Mouse (Mus musculus) lung, embryonic 15.5 days (tissue): Measurements from ENCODE around the gene Cipc. TPM values are rescaled to one million over a fixed set of nuclear protein-coding genes. Genes with fewer than 3 reads are reported as not detected.

Source experiments
- ATAC-seq: fragments of 200-750 bp; cut with Nextera tagmentation; 2 replicates; pipeline ENCODE4 v1.8.0; 2017; ENCODE audit warnings: moderate number of reproducible peaks, borderline replicate concordance; ENCODE audit not compliant: low FRiP score, low TSS enrichment; ENCODE audit errors: extremely low read depth
- H3K27ac ChIP-seq: fragments of 300-500 bp; sonication (generic); 2 replicates; pipeline ENCODE4 v1.5.1; 2015; ENCODE audit warnings: moderate library complexity, mild to moderate bottlenecking, inconsistent platforms
- H3K27me3 ChIP-seq: fragments of 300-500 bp; sonication (generic); 2 replicates; pipeline ENCODE4 v1.6.1; 2015; ENCODE audit warnings: inconsistent platforms
- H3K36me3 ChIP-seq: fragments of 300-500 bp; sonication (generic); 2 replicates; pipeline ENCODE4 v1.6.1; 2015; ENCODE audit warnings: inconsistent platforms
- H3K4me1 ChIP-seq: fragments of 300-500 bp; sonication (generic); 2 replicates; pipeline ENCODE4 v1.6.1; 2015; ENCODE audit warnings: inconsistent platforms
- H3K4me2 ChIP-seq: fragments of 300-500 bp; sonication (generic); 2 replicates; pipeline ENCODE4 v1.6.1; 2015; ENCODE audit warnings: inconsistent platforms, mild to moderate bottlenecking, moderate library complexity
- H3K4me3 ChIP-seq: fragments of 300-500 bp; sonication (generic); 2 replicates; pipeline ENCODE4 v1.5.1; 2015; ENCODE audit warnings: mild to moderate bottlenecking, inconsistent platforms
- H3K9ac ChIP-seq: fragments of 300-500 bp; sonication (generic); 2 replicates; pipeline ENCODE4 v1.6.1; 2015; ENCODE audit warnings: inconsistent platforms
- H3K9me3 ChIP-seq: fragments of 300-500 bp; sonication (generic); 2 replicates; pipeline ENCODE4 v1.6.1; 2016; ENCODE audit warnings: inconsistent platforms
- whole genome bisulfite sequencing: fragments of 180-500 bp; shearing (Covaris S2); methylation state at CpG from one replicate; pipeline ENCODE4 v1.1.7; 2015; 5-methylcytosine and 5-hydroxymethylcytosine counted together
- polyA plus RNA-seq: library from polyadenylated mRNA; unstranded; fragments of >200 nt; fragmentation: Nextera tagmentation; extraction: Ambion mirVana; gene quantifications from 2 replicates; pipeline ENCODE4 v1.2.1, GENCODE M21; 2015

Cipc gene
- polyA plus RNA-seq, 1 experiment from 2014 or later, result 19.2 TPM

DNA sequence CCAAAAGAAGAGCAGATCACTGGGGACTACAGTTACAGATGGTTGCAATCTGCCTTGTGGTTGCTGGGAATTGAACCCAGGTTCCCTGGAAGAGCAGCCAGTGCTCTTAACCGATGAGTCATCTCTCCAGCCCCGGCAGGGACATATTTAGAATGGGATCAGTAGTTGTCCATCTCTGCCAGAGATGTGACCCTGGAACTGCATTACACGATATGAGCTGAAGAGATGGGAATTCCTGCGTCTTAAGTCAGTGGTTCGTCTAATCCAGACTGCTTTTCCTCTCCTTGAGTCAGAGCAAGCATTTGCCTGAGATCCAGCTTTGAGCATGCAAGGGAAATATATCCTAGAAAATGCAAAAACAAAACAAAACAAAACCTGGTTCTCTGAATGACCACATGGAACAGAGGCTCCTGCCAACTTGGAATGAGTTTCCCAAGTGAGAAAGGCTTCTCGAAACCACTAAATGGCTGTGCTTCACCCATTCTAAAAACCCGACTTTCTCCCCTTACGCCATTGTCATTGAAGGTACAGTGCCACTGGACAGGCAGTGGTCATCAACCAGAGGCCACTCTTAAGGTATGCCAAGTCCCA, 11.1 kb upstream of the Cipc start:
- no peak overlapping the region for H3K27ac ChIP-seq
- no peak overlapping the region for H3K4me3 ChIP-seq
- H3K36me3 ChIP-seq, result no peaks in the 10 kb centered on the region
- no peak for ATAC-seq
- H3K27me3 ChIP-seq, result no peaks in the 10 kb centered on the region
- WGBS, result 77% methylated on average over 8 of the region's 8 CpGs
- H3K4me2 ChIP-seq, result no peak overlapping the region
- H3K9ac ChIP-seq, result no peak overlapping the region
- H3K9me3 ChIP-seq, result no peaks in the 10 kb centered on the region
- H3K4me1 ChIP-seq, result peaks cover 14% of the 10 kb centered on the region

DNA sequence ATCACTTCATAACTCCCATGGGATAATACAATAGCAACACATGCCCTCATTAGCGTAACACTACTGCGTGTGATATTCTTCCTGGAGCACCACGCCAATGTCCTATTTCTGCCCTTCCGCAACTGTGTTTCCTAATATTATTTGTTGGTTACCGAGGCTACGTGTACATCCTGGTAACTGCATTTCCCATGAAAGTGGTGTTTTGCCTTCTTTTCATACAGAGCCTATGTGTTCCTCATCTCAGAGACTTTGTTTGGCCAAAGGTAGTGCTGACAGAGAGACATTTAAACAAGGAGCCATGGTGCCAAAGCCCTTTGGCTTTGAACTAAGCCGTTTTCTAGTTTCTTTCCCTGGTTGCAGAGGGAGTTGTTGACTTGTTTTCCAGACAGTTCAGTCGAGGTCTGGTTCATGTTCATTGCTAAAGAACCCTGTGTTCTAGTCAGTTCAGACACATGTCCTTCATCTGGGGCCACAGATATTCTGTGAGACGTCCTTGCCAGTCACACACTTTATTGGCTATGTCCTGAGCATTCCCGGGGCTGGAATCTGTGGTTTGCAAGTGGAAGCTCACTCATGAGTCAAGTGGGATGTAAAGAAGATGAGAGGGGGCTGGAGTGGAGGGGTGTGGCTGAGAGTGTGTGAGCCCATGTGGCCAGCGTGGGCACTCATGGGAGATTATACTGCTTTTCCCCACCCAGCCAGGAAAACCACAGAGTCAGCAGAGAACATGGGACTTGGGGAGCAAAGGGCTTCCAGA, 10.1 kb upstream of the Cipc start:
- H3K36me3 ChIP-seq, result no peaks in the 10 kb centered on the region
- no peaks in the 10 kb centered on the region for H3K27me3 ChIP-seq
- ATAC-seq, result no peak
- H3K27ac ChIP-seq, result no peak overlapping the region
- H3K4me2 ChIP-seq, result no peak overlapping the region
- WGBS, result 68% methylated on average over 11 of the region's 11 CpGs
- H3K4me3 ChIP-seq, result no peak overlapping the region
- no peaks in the 10 kb centered on the region for H3K9me3 ChIP-seq
- H3K4me1 ChIP-seq, result peaks cover 21% of the 10 kb centered on the region
- H3K9ac ChIP-seq, result no peak overlapping the region

DNA sequence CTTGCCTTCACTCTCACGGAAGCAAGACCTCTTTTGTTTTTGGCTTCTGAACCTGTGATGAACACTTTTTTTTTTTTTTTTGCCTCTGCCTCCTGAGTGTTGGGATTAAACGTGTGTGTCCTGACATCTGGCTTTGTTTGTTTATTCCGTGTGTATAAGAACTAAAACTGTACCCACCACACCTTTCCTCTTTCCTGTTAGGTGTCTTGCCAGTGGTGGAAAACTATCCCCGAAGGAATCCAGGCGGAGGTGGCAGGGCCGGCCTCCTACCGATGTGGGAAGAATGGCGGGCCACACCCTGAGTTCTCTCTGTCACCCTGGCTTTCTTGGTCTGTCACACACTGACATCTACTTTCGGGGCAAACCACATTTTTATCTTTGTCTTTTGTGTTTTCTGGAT, 8.3 kb upstream of the Cipc start:
- Histone ChIP-seq H3K9ac (no peak overlapping the region), H3K27me3 (no peaks in the 10 kb centered on the region), H3K36me3 (no peaks in the 10 kb centered on the region), H3K27ac (no peak overlapping the region), H3K4me2 (no peak overlapping the region), H3K4me3 (no peak overlapping the region), H3K9me3 (no peaks in the 10 kb centered on the region), H3K4me1 (peaks cover 12% of the 10 kb centered on the region)
- 72% methylated on average over 9 of the region's 9 CpGs for WGBS
- no peak for ATAC-seq

DNA sequence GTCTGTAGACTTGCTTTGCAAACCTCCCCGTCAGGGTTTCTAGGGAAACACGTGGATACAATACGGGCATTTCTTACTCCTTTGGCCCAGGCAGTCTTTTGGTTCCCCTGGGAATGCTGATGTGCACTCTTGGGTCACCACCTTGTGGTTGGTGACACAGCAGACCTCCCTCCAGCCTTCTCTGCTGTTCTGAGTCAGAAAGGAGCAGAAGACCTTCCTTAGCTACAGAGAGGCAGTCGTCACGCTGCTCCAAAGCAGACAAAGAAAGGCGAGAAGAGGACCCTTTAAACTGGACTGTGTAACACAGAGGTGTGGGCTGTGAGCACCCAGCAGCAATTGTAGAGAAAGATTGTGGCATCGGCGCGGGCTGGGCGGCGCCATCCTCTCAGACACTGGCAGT, 5.7 kb upstream of the Cipc start:
- Histone ChIP-seq H3K27me3 (no peaks in the 10 kb centered on the region), H3K4me1 (peaks cover 17% of the 10 kb centered on the region), H3K27ac (peak overlapping the region; percentile 77), H3K9me3 (no peaks in the 10 kb centered on the region), H3K4me2 (peak overlapping the region; percentile 21; the same call in 1 of the 2 replicates), H3K4me3 (no peak overlapping the region), H3K9ac (no peak overlapping the region), H3K36me3 (no peaks in the 10 kb centered on the region)
- peak; percentile 43; the same call in 1 of the 2 replicates for ATAC-seq
- WGBS, result 43% methylated on average over 11 of the region's 11 CpGs

DNA sequence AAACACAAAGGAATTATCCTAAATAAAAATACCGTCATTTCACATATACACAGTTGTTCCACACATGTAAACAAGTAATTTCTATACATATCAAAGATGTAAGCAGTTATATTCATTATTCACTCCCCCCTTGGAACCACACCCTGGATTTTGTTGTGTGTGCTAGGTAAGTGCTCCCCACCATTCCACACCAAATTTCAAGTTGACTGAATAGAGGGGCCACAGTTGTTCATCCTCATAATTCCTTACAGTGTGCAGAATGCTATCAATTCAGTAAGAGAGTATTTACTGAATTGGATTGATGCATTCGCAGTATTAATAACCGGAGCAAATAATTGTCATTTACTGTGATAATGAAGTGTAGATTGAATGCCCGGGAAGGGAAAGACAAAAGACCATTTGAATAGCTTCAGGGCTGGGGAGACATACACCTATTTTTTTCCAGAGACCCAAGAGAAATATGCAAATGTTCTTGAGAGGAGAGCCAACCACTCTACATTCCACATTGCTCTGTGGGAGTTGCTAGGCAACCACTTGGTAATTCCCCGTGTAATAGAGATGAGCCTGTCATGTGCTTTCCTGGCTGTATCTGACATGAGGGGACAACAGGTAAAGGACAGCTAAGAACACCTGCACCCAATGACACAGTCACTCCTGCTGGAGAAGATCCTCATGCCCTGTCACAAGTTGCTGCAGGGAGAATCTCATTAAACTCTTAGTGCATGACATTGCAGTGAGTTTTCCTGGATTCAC, 4.9 kb upstream of the Cipc start:
- Histone ChIP-seq H3K27ac (no peak overlapping the region), H3K9me3 (no peaks in the 10 kb centered on the region), H3K4me1 (peaks cover 18% of the 10 kb centered on the region), H3K4me3 (no peak overlapping the region), H3K4me2 (no peak overlapping the region), H3K27me3 (no peaks in the 10 kb centered on the region), H3K36me3 (no peaks in the 10 kb centered on the region), H3K9ac (no peak overlapping the region)
- WGBS, result 41% methylated on average over 5 of the region's 5 CpGs
- no peak for ATAC-seq

DNA sequence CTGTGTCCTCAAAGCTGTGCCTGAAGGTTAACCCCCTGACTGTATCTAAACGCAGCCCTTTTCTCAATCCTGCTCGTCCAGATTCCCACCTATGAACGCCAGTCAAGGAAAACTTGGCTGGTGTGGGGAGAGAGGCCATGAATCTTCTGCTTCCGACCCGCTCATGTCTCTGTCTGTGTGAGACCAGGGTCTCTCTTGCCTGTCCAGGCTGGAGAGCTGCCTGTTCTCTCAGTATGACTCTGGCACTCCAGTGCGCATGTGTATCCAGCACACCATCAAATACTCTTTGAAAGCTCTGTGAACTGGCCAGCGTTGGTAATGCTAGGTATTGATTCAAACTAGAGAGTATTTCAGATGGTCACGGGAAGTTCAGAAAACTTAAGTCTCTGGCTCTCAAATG, 3.4 kb upstream of the Cipc start:
- Histone ChIP-seq H3K27ac (no peak overlapping the region), H3K4me1 (peaks cover 27% of the 10 kb centered on the region), H3K4me3 (no peak overlapping the region), H3K9ac (no peak overlapping the region), H3K4me2 (no peak overlapping the region), H3K27me3 (no peaks in the 10 kb centered on the region), H3K9me3 (no peaks in the 10 kb centered on the region), H3K36me3 (no peaks in the 10 kb centered on the region)
- ATAC-seq, result no peak
- WGBS, result 79% methylated on average over 8 of the region's 8 CpGs

DNA sequence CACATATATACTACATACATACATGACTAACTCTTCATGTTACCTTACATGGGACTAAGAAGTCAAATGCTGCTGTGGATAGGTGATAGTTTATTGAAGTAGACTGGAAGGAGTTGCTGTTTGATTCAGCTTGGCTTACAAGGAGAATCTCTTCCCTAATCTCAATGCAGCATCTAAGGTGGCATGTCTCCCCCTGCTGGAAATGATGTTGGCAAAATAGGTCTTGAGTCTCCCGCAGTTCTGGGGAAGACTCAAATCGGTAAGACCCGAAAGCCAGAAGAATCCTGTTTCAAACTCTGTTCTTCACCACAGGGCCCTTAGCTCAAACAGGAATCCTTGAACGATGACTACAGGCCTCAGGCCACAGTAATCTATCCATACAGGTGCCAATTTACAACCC, 1.7 kb upstream of the Cipc start:
- H3K4me1 ChIP-seq, result peaks cover 39% of the 10 kb centered on the region
- no peak overlapping the region for H3K4me2 ChIP-seq
- H3K4me3 ChIP-seq, result no peak overlapping the region
- WGBS, result 6% methylated on average over 4 of the region's 4 CpGs
- H3K27ac ChIP-seq, result no peak overlapping the region
- H3K9ac ChIP-seq, result no peak overlapping the region
- H3K36me3 ChIP-seq, result no peaks in the 10 kb centered on the region
- H3K9me3 ChIP-seq, result no peaks in the 10 kb centered on the region
- no peaks in the 10 kb centered on the region for H3K27me3 ChIP-seq
- no peak for ATAC-seq

DNA sequence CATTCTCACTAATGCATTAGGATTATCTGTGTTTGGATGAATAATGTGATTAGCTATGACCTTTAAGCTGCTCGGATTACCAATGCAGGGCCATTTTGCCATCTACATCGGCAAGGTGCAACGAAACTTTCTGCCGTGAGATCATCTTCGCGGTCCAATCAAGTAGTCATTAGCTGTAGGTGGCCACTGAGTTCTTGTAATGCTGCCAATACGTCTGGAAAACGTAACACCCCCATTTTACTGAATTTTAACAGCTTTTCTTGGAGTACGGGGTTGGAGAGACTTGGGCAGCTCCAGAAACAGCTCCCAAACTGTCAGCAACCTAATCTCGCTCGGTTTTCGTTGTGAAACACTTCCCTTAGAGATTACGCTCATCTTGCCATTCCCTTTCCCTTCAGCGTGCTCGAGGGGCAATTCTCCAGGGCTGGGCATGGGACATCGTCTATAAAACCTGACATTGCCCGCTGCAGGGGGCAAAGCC, 502 bp upstream of the Cipc start:
- under 1% methylated on average over 17 of the region's 17 CpGs for WGBS
- H3K27ac ChIP-seq, result peak overlapping the region; percentile 100
- no peaks in the 10 kb centered on the region for H3K9me3 ChIP-seq
- H3K4me1 ChIP-seq, result peaks cover 45% of the 10 kb centered on the region
- peak overlapping the region; percentile 72 for H3K4me3 ChIP-seq
- H3K36me3 ChIP-seq, result no peaks in the 10 kb centered on the region
- H3K9ac ChIP-seq, result peak overlapping the region; percentile 91
- ATAC-seq, result no peak
- no peaks in the 10 kb centered on the region for H3K27me3 ChIP-seq
- H3K4me2 ChIP-seq, result peak overlapping the region; percentile 74

DNA sequence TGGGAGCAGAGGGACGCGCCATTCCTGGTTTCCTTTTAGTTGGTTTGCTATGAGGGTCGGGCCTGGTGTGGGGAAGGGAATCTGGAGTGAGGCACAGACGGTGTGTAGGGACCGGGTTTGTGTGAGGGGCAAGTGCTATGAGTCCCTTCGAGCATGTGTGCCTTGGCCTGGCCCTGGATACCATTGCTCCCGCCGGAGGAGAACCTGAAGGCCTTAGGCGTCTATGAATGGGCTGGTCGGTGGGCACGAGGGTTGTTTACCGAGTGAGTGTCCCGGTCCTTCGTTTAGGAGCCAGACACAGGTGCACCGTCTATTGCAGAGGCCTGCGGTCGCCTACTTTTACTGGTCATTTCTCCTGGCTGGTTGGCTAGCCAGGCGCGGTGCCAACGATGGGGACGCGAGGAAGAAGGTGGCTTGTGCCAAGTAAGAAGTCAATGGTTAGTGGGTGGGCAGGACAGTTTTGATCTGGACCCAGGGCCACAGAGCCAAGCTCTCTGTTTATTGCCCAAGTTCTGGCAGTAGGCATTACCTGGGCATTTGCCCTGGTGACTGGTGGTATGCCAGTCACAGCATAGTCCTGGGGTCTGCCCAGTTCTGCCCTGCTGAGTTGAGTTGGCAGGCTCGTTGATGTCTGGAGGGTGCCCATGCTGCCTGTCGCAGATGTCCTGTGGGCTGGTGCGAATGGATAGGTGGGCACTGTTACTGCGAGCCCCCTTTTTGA, 998 bp downstream of the Cipc start:
- peak; percentile 43 for ATAC-seq
- H3K36me3 ChIP-seq, result peaks cover 2% of the 10 kb centered on the region
- H3K9ac ChIP-seq, result peak overlapping the region; percentile 56
- peaks cover 36% of the 10 kb centered on the region for H3K4me1 ChIP-seq
- H3K4me3 ChIP-seq, result peak overlapping the region; percentile 72
- peak overlapping the region; percentile 74 for H3K4me2 ChIP-seq
- no peaks in the 10 kb centered on the region for H3K27me3 ChIP-seq
- peak overlapping the region; percentile 100 for H3K27ac ChIP-seq
- H3K9me3 ChIP-seq, result no peaks in the 10 kb centered on the region
- WGBS, result 16% methylated on average over 26 of the region's 26 CpGs

DNA sequence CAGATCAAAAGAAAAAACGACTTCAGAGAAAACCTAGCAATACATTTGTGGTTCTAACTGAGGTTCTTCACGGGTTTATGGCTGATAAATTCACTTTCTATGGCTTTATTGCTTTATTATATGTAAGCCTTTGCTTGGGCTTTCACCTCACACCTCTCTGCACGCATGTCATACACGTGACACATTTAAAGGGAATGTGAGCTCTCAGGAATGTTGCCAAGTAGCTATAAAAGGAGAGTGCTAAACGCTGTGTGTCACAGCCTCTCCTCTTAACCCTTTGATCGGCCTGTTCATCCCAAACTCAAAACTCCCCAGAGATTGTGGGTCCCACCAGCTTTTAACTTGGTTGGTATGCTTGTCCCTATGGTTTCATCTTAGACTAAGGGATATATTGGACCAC, 1.8 kb downstream of the Cipc start:
- H3K27me3 ChIP-seq, result no peaks in the 10 kb centered on the region
- WGBS, result 17% methylated on average over 6 of the region's 6 CpGs
- peaks cover 7% of the 10 kb centered on the region for H3K36me3 ChIP-seq
- H3K4me1 ChIP-seq, result peaks cover 36% of the 10 kb centered on the region
- no peak overlapping the region for H3K4me3 ChIP-seq
- no peak for ATAC-seq
- H3K9ac ChIP-seq, result no peak overlapping the region
- H3K27ac ChIP-seq, result peak overlapping the region; percentile 100; the same call in 1 of the 2 replicates
- H3K9me3 ChIP-seq, result no peaks in the 10 kb centered on the region
- H3K4me2 ChIP-seq, result peak overlapping the region; percentile 74

DNA sequence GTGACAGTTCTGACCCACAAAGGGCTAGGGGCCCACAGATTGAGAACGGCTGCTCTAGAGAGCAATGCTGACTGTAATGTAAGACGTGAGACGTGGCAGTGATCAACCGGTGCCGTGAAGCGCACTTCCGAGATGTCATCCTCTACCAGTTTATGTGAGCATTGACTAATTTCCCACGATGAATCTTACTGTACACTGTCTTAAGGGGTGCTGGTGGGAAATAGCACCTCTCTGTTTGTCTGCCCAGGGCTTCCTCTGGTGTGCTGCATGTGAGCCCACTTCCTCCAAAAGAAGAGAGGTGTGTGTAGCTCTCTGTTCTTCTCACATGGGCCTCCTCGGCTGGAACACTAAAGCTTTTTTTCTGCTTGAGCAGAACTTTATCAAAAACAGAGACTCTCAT, 2.7 kb downstream of the Cipc start:
- no peaks in the 10 kb centered on the region for H3K27me3 ChIP-seq
- H3K4me2 ChIP-seq, result no peak overlapping the region
- peaks cover 36% of the 10 kb centered on the region for H3K4me1 ChIP-seq
- no peak for ATAC-seq
- 61% methylated on average over 9 of the region's 9 CpGs for WGBS
- peaks cover 11% of the 10 kb centered on the region for H3K36me3 ChIP-seq
- H3K9ac ChIP-seq, result no peak overlapping the region
- no peaks in the 10 kb centered on the region for H3K9me3 ChIP-seq
- H3K27ac ChIP-seq, result no peak overlapping the region
- no peak overlapping the region for H3K4me3 ChIP-seq
